Mouse (Mus musculus) bone marrow, adult 2 months (tissue): Measurements from ENCODE around the gene Slc4a8.

Experiments
- CTCF ChIP-seq: fragments of 200-500 bp; IDR thresholded peaks from 2 replicates; pipeline ENCODE4 v1.5.1; 2011; ENCODE audit warnings: low read length, control low read depth; ENCODE audit not compliant: control insufficient read depth, insufficient read depth
- POLR2A ChIP-seq: fragments of 200-500 bp; IDR thresholded peaks from 2 replicates; pipeline ENCODE4 v1.6.1; 2011; ENCODE audit warnings: low read depth, mild to moderate bottlenecking, control low read depth, low read length, borderline replicate concordance; ENCODE audit not compliant: control insufficient read depth

DNA sequence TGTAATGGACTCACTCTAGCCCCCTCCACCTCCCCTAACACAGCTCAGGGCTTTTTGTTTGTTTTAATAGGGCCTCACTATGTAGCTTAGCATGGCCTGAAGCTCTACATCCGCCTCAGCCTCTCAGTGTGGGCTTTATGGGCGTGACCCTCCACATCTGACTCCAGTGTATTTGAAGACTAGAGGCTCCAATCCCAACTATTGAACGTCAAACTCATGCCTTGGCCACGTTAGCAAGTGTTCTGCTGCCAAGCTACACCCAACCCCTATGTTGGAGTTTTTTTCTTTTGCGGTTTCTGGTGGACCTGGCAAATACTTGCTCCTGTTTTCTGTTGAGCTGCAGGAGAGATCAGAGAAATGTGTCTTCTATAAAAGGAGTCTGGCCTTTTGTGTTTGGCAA is 8.5 kb upstream of the Slc4a8 start:
- no peak for TF ChIP-seq POLR2A
- no peak for TF ChIP-seq CTCF
